In the genomic region with DNA sequence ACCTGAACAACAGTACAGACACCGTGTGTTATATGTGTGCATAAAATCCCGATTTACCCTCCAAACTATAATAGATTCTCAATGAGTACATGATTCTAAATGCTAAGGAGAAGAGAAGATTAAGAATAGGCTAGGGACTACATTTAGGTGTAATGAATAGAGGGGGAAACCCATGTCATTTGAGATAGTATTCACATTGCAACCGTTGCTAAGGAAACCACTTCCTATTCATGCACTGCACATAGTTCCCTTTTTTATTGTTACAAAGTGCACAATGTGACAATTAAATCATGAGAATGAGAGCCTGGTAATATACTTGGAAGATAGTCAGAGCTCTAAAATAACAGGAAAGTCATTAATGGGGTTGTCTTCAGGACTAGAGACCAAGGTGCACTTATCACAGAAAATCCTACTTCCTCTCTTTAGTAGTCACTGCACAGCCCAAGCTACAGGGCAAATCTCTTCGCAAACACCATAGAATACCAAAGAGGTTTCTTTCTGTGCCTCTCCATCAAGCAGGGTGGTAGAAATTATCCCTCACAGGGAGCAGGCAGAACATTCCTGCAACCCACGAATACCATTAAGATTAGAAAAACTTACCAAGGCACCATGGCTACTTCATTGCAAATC, we compare ENCODE assay signal across 16 mouse cellular contexts.
DNase-seq lines count a peak whose midpoint lies in the region; ATAC-seq lines count a peak whose summit lies in the region.
"Had no signal": no experiment of that assay in that cellular context is flagged by ENCODE, and none has a peak within 500 bp of the region (broad histone marks: within the 10 kb centered on the region; RNA-seq: fewer than 3 reads in every experiment).

No protein-coding gene starts in this region.

- H3K4me3 ChIP-seq in forebrain, embryonic 13.5 days: no peak overlapping the region
- H3K4me3 ChIP-seq in forebrain, embryonic 11.5 days (ENCODE audit: low read depth, low read length): no peak overlapping the region
- H3K4me3 ChIP-seq in midbrain, embryonic 14.5 days (replicated peaks; ENCODE audit: low read depth, low read length): no peak overlapping the region
- H3K4me3 ChIP-seq in midbrain, embryonic 10.5 days: no peak overlapping the region
- H3K4me3 ChIP-seq: erythroblast, embryonic 14.5 days; liver, embryonic 12.5 days had no signal

- no peak for DNase-seq in forebrain, embryonic 11.5 days (ENCODE audit: low spot score)
- peak; percentile 40 for DNase-seq in midbrain, embryonic 14.5 days
- no peak for DNase-seq in midbrain, embryonic 10.5 days (ENCODE audit: low spot score)
- no peak for DNase-seq in cerebellum, adult 11-12 months
- DNase-seq in heart, postnatal 4 days: no peak
- no peak for DNase-seq in urinary bladder, postnatal 10 days (ENCODE audit: low spot score)
- DNase-seq: adrenal gland, adult 2 months; cerebellum, postnatal 14 days; kidney, adult 18-20 months; kidney, postnatal 4 days; left cerebral cortex, postnatal 4 days; right cerebral cortex, postnatal 25 days had no signal

- peak; percentile 77; the same call in 1 of the 2 replicates for ATAC-seq in forebrain, embryonic 13.5 days
- ATAC-seq in forebrain, embryonic 11.5 days (replicated peaks; ENCODE audit: low FRiP score): no peak
- ATAC-seq in midbrain, embryonic 14.5 days (ENCODE audit: low FRiP score, low TSS enrichment): no peak
- ATAC-seq in hematopoietic stem cell, adult 5-6 weeks (replicated peaks in 1 of 2; ENCODE audit: insufficient read depth in 1 of 2, low FRiP score in 2 of 2, low TSS enrichment in 1 of 2, low read depth in 1 of 2, poor library complexity in 2 of 2, severe bottlenecking in 2 of 2): peak; percentile 93 to 98
- ATAC-seq: liver, embryonic 12.5 days had no signal

- no peaks in the 10 kb centered on the region for H3K36me3 ChIP-seq in forebrain, embryonic 13.5 days (ENCODE audit: poor library complexity, severe bottlenecking)
- H3K36me3 ChIP-seq in forebrain, embryonic 11.5 days (ENCODE audit: control insufficient read depth, insufficient read depth, low read length): no peaks in the 10 kb centered on the region
- no peaks in the 10 kb centered on the region for H3K36me3 ChIP-seq in midbrain, embryonic 14.5 days (ENCODE audit: control insufficient read depth, insufficient read depth, low read length)
- no peaks in the 10 kb centered on the region for H3K36me3 ChIP-seq in midbrain, embryonic 10.5 days
- H3K36me3 ChIP-seq: liver, embryonic 12.5 days had no signal

- no peaks in the 10 kb centered on the region for H3K9me3 ChIP-seq in forebrain, embryonic 13.5 days (replicated peaks)
- H3K9me3 ChIP-seq in forebrain, embryonic 11.5 days (ENCODE audit: control insufficient read depth, low read length): peaks cover under 1% of the 10 kb centered on the region; the same call in 1 of the 2 replicates
- no peaks in the 10 kb centered on the region for H3K9me3 ChIP-seq in midbrain, embryonic 14.5 days (ENCODE audit: control insufficient read depth, low read length)
- H3K9me3 ChIP-seq in midbrain, embryonic 10.5 days (replicated peaks): peaks cover under 1% of the 10 kb centered on the region

- H3K4me2 ChIP-seq in forebrain, embryonic 13.5 days: no peak overlapping the region
- H3K4me2 ChIP-seq in forebrain, embryonic 11.5 days (ENCODE audit: low read depth, low read length, severe bottlenecking): no peak overlapping the region
- no peak overlapping the region for H3K4me2 ChIP-seq in midbrain, embryonic 14.5 days (ENCODE audit: low read length)
- H3K4me2 ChIP-seq: liver, embryonic 12.5 days had no signal

- no peaks in the 10 kb centered on the region for H3K27me3 ChIP-seq in forebrain, embryonic 13.5 days
- no peaks in the 10 kb centered on the region for H3K27me3 ChIP-seq in forebrain, embryonic 11.5 days (ENCODE audit: control insufficient read depth, insufficient read depth, low read length)
- H3K27me3 ChIP-seq in midbrain, embryonic 14.5 days (ENCODE audit: control insufficient read depth, insufficient read depth, low read length): no peaks in the 10 kb centered on the region
- no peaks in the 10 kb centered on the region for H3K27me3 ChIP-seq in midbrain, embryonic 10.5 days (ENCODE audit: low read depth, poor library complexity, severe bottlenecking)
- H3K27me3 ChIP-seq: liver, embryonic 12.5 days had no signal

- 62% methylated on average over 5 of the region's 5 CpGs for WGBS in forebrain, embryonic 13.5 days
- WGBS in forebrain, embryonic 11.5 days: 83% methylated on average over 5 of the region's 5 CpGs
- 59% methylated on average over 5 of the region's 5 CpGs for WGBS in midbrain, embryonic 14.5 days
- WGBS in midbrain, embryonic 10.5 days: 82% methylated on average over 5 of the region's 5 CpGs

- no peak overlapping the region for H3K9ac ChIP-seq in forebrain, embryonic 13.5 days
- H3K9ac ChIP-seq in forebrain, embryonic 11.5 days (ENCODE audit: low read length): no peak overlapping the region
- no peak overlapping the region for H3K9ac ChIP-seq in midbrain, embryonic 14.5 days (replicated peaks; ENCODE audit: low read length)
- H3K9ac ChIP-seq: liver, embryonic 12.5 days had no signal

- no peak overlapping the region for H3K27ac ChIP-seq in forebrain, embryonic 13.5 days
- H3K27ac ChIP-seq in forebrain, embryonic 11.5 days (ENCODE audit: low read depth, low read length): no peak overlapping the region
- H3K27ac ChIP-seq in midbrain, embryonic 14.5 days (replicated peaks; ENCODE audit: low read depth, low read length): no peak overlapping the region
- H3K27ac ChIP-seq in midbrain, embryonic 10.5 days (replicated peaks): no peak overlapping the region
- H3K27ac ChIP-seq: liver, embryonic 12.5 days had no signal

- H3K4me1 ChIP-seq in forebrain, embryonic 13.5 days: peaks cover 6% of the 10 kb centered on the region; the same call in 1 of the 2 replicates
- no peaks in the 10 kb centered on the region for H3K4me1 ChIP-seq in forebrain, embryonic 11.5 days (replicated peaks; ENCODE audit: control insufficient read depth, insufficient read depth, low read length)
- no peaks in the 10 kb centered on the region for H3K4me1 ChIP-seq in midbrain, embryonic 14.5 days (ENCODE audit: control insufficient read depth, insufficient read depth, low read length)
- H3K4me1 ChIP-seq in midbrain, embryonic 10.5 days: peaks cover 8% of the 10 kb centered on the region
- H3K4me1 ChIP-seq: liver, embryonic 12.5 days had no signal

Comparison
In these comparisons a context has a peak if more than half of its experiments do, and no peak if none do; other contexts are left out.
1. ATAC-seq: peak in forebrain, embryonic 13.5 days (single experiment) and hematopoietic stem cell, adult 5-6 weeks (2 of 2); none in forebrain, embryonic 11.5 days (single experiment) and midbrain, embryonic 14.5 days (single experiment).